Mouse (Mus musculus): ENCODE results near the gene Med19. TPM values are rescaled to one million over a fixed set of nuclear protein-coding genes. Genes with fewer than 3 reads are reported as not detected.

Med19 gene
- total RNA-seq, 2 experiments from 2014 or later = 11.7 to 12.2 TPM

- intact Hi-C loops (cut with DNase I) = no loop called here
Measured at GRCm38 (mm10) chr2:84736312-84737161, 58.3 kb downstream of the Med19 start.

GRCm38 (mm10) chr2:84737451-84737925 lies 59.3 kb downstream of the Med19 start:
- DNase-seq = no peak
- intact Hi-C loops (cut with DNase I) = no loop called here

More at GRCm38 (mm10) chr2:84736312-84737161, 58.3 kb downstream of the Med19 start:
- DNase-seq = no peak

Other genes with a start within 250 kb of the Med19 start
- 10 to 100 TPM; 52.0 to 64.1 TPM for gene Tfpi, start 201.6 kb upstream of the Med19 start, total RNA-seq (2021)
- 10 to 100 TPM; 63.0 to 69.4 TPM for gene Ctnnd1, start 27.6 kb upstream of the Med19 start, total RNA-seq (2021)
- gene Btbd18, start 19.3 kb upstream of the Med19 start, total RNA-seq (2021) = under 1 TPM in 1 of 2 experiments, not detected in 1; 0.08 TPM
- gene Selenoh, start 7.6 kb upstream of the Med19 start, total RNA-seq (2021) = 10 to 100 TPM; 26.2 to 29.6 TPM
- gene Gm28635, start 361 bp upstream of the Med19 start, total RNA-seq (2021) = 1 to 10 TPM; 3.3 to 8.3 TPM
- 100 to 1,000 TPM; 100 to 134 TPM for gene Tmx2, start 738 bp downstream of the Med19 start, total RNA-seq (2021)
- gene Zdhhc5, start 36.8 kb downstream of the Med19 start, total RNA-seq (2021) = 10 to 100 TPM; 62.4 to 63.4 TPM
- 1 to 10 TPM; 6.1 to 6.2 TPM for gene Clp1, start 48.9 kb downstream of the Med19 start, total RNA-seq (2021)
- gene Ypel4, start 55.7 kb downstream of the Med19 start, total RNA-seq (2021) = 1 to 10 TPM; 1.2 TPM
- gene Gm19426, start 65.3 kb downstream of the Med19 start, total RNA-seq (2021) = 1 to 10 TPM; 1.1 to 1.4 TPM
- 10 to 100 TPM; 81.1 to 84.3 TPM for gene Serping1, start 97.0 kb downstream of the Med19 start, total RNA-seq (2021)
- 10 to 100 TPM; 36.0 to 38.6 TPM for gene Ube2l6, start 120.4 kb downstream of the Med19 start, total RNA-seq (2021)
- gene Smtnl1, start 144.2 kb downstream of the Med19 start, total RNA-seq (2021) = not detected
- gene Timm10, start 148.6 kb downstream of the Med19 start, total RNA-seq (2021) = 100 to 1,000 TPM; 105 to 106 TPM
- 1 to 10 TPM; 2.1 to 2.5 TPM for gene Slc43a1, start 160.4 kb downstream of the Med19 start, total RNA-seq (2021)
- 1 to 10 TPM; 2.6 to 3.2 TPM for gene Rtn4rl2, start 208.3 kb downstream of the Med19 start, total RNA-seq (2021)

All from heart, postnatal 36 days (tissue).